Mouse (Mus musculus): ENCODE results near the gene Chad. TPM values are rescaled to one million over a fixed set of nuclear protein-coding genes. Genes with fewer than 3 reads are reported as not detected.

Gene Chad
- polyA plus RNA-seq, 1 experiment from 2014 or later, result 2.0 TPM

GRCm38 (mm10) chr11:94567326-94567725, 2.5 kb downstream of the Chad start:
- peaks cover 32% of the 10 kb centered on the region for H3K27me3 ChIP-seq
- peaks cover 16% of the 10 kb centered on the region for H3K4me1 ChIP-seq
- H3K27ac ChIP-seq, result no peak overlapping the region
- peaks cover 17% of the 10 kb centered on the region; the same call in 1 of the 2 replicates for H3K36me3 ChIP-seq
- no peak overlapping the region for H3K4me3 ChIP-seq
- H3K4me2 ChIP-seq (replicated peaks), result no peak overlapping the region
- 96% methylated on average over 7 of the region's 7 CpGs for WGBS
- H3K9ac ChIP-seq, result no peak overlapping the region
- no peak for ATAC-seq (ENCODE audit: insufficient number of reproducible peaks, insufficient read depth, low FRiP score, low TSS enrichment)
- H3K9me3 ChIP-seq, result no peaks in the 10 kb centered on the region

GRCm38 (mm10) chr11:94570612-94571011, 5.8 kb downstream of the Chad start:
- WGBS, result 52% methylated on average over 9 of the region's 9 CpGs
- Histone ChIP-seq H3K4me2 (replicated peaks) (no peak overlapping the region), H3K9ac (no peak overlapping the region), H3K27ac (0 out of 2 replicates have a peak overlapping the region, but pooled peaks have one; percentile 18), H3K9me3 (no peaks in the 10 kb centered on the region), H3K27me3 (peaks cover 10% of the 10 kb centered on the region), H3K4me3 (no peak overlapping the region), H3K36me3 (peaks cover 17% of the 10 kb centered on the region; the same call in 1 of the 2 replicates), H3K4me1 (no peaks in the 10 kb centered on the region)
- no peak for ATAC-seq (ENCODE audit: insufficient number of reproducible peaks, insufficient read depth, low FRiP score, low TSS enrichment)

- Histone ChIP-seq H3K9ac (no peak overlapping the region), H3K4me3 (no peak overlapping the region), H3K4me1 (no peaks in the 10 kb centered on the region), H3K9me3 (no peaks in the 10 kb centered on the region), H3K4me2 (replicated peaks) (no peak overlapping the region), H3K27ac (no peak overlapping the region), H3K27me3 (no peaks in the 10 kb centered on the region), H3K36me3 (peaks cover 17% of the 10 kb centered on the region; the same call in 1 of the 2 replicates)
- ATAC-seq (ENCODE audit: insufficient number of reproducible peaks, insufficient read depth, low FRiP score, low TSS enrichment), result no peak
- WGBS, result 89% methylated on average over 1 of the region's 1 CpGs
These were observed 7.0 kb downstream of the Chad start for GRCm38 (mm10) chr11:94571850-94572249.

GRCm38 (mm10) chr11:94574560-94574959, 9.7 kb downstream of the Chad start:
- Histone ChIP-seq H3K4me2 (replicated peaks) (no peak overlapping the region), H3K9ac (no peak overlapping the region), H3K9me3 (no peaks in the 10 kb centered on the region), H3K27me3 (no peaks in the 10 kb centered on the region), H3K4me3 (no peak overlapping the region), H3K4me1 (no peaks in the 10 kb centered on the region), H3K36me3 (peaks cover 9% of the 10 kb centered on the region; the same call in 1 of the 2 replicates), H3K27ac (no peak overlapping the region)
- ATAC-seq (ENCODE audit: insufficient number of reproducible peaks, insufficient read depth, low FRiP score, low TSS enrichment), result no peak
- WGBS, result 32% methylated on average over 5 of the region's 7 CpGs

GRCm38 (mm10) chr11:94575036-94575435, 10.2 kb downstream of the Chad start:
- WGBS, result 68% methylated on average over 2 of the region's 2 CpGs
- no peak overlapping the region for H3K9ac ChIP-seq
- no peaks in the 10 kb centered on the region for H3K4me1 ChIP-seq
- H3K36me3 ChIP-seq, result 0 out of 2 replicates have a peak, but pooled peaks cover 6% of the 10 kb centered on the region
- no peak for ATAC-seq (ENCODE audit: insufficient number of reproducible peaks, insufficient read depth, low FRiP score, low TSS enrichment)
- no peaks in the 10 kb centered on the region for H3K27me3 ChIP-seq
- no peaks in the 10 kb centered on the region for H3K9me3 ChIP-seq
- no peak overlapping the region for H3K4me3 ChIP-seq
- no peak overlapping the region for H3K4me2 ChIP-seq (replicated peaks)
- no peak overlapping the region for H3K27ac ChIP-seq

- no peak overlapping the region for H3K9ac ChIP-seq
- H3K27ac ChIP-seq, result no peak overlapping the region
- H3K4me1 ChIP-seq, result no peaks in the 10 kb centered on the region
- no peaks in the 10 kb centered on the region for H3K36me3 ChIP-seq
- 90% methylated on average over 9 of the region's 9 CpGs for WGBS
- no peak overlapping the region for H3K4me2 ChIP-seq (replicated peaks)
- H3K27me3 ChIP-seq, result no peaks in the 10 kb centered on the region
- H3K4me3 ChIP-seq, result no peak overlapping the region
- no peaks in the 10 kb centered on the region for H3K9me3 ChIP-seq
- no peak for ATAC-seq (ENCODE audit: insufficient number of reproducible peaks, insufficient read depth, low FRiP score, low TSS enrichment)
These were observed 11.5 kb downstream of the Chad start for GRCm38 (mm10) chr11:94576361-94576760.

- H3K4me2 ChIP-seq (replicated peaks), result no peak overlapping the region
- ATAC-seq (ENCODE audit: insufficient number of reproducible peaks, insufficient read depth, low FRiP score, low TSS enrichment), result no peak
- H3K27ac ChIP-seq, result no peak overlapping the region
- WGBS, result 89% methylated on average over 5 of the region's 5 CpGs
- H3K36me3 ChIP-seq, result no peaks in the 10 kb centered on the region
- H3K9ac ChIP-seq, result no peak overlapping the region
- no peaks in the 10 kb centered on the region for H3K27me3 ChIP-seq
- H3K4me1 ChIP-seq, result no peaks in the 10 kb centered on the region
- H3K4me3 ChIP-seq, result no peak overlapping the region
- H3K9me3 ChIP-seq, result no peaks in the 10 kb centered on the region
These were observed 15.4 kb downstream of the Chad start for GRCm38 (mm10) chr11:94580111-94580740.

- ATAC-seq (ENCODE audit: insufficient number of reproducible peaks, insufficient read depth, low FRiP score, low TSS enrichment), result no peak
- Histone ChIP-seq H3K27me3 (no peaks in the 10 kb centered on the region), H3K4me3 (no peak overlapping the region), H3K4me2 (replicated peaks) (no peak overlapping the region), H3K36me3 (no peaks in the 10 kb centered on the region; the same call in 1 of the 2 replicates), H3K9ac (no peak overlapping the region), H3K27ac (no peak overlapping the region), H3K9me3 (no peaks in the 10 kb centered on the region), H3K4me1 (no peaks in the 10 kb centered on the region)
- 92% methylated on average over 9 of the region's 9 CpGs for WGBS
These were observed 20.2 kb downstream of the Chad start for GRCm38 (mm10) chr11:94585091-94585490.

- no peak for ATAC-seq (ENCODE audit: insufficient number of reproducible peaks, insufficient read depth, low FRiP score, low TSS enrichment)
- Histone ChIP-seq H3K4me2 (replicated peaks) (no peak overlapping the region), H3K4me3 (no peak overlapping the region), H3K9ac (no peak overlapping the region), H3K9me3 (no peaks in the 10 kb centered on the region), H3K27me3 (no peaks in the 10 kb centered on the region), H3K36me3 (no peaks in the 10 kb centered on the region; the same call in 1 of the 2 replicates), H3K27ac (no peak overlapping the region), H3K4me1 (peaks cover 16% of the 10 kb centered on the region)
- 61% methylated on average over 6 of the region's 6 CpGs for WGBS
These were observed 22.7 kb downstream of the Chad start for GRCm38 (mm10) chr11:94587511-94587910.

- Histone ChIP-seq H3K4me3 (no peak overlapping the region), H3K9ac (no peak overlapping the region), H3K27ac (no peak overlapping the region), H3K27me3 (no peaks in the 10 kb centered on the region), H3K4me2 (replicated peaks) (no peak overlapping the region), H3K9me3 (no peaks in the 10 kb centered on the region), H3K36me3 (0 out of 2 replicates have a peak, but pooled peaks cover 7% of the 10 kb centered on the region), H3K4me1 (peaks cover 19% of the 10 kb centered on the region)
- ATAC-seq (ENCODE audit: insufficient number of reproducible peaks, insufficient read depth, low FRiP score, low TSS enrichment), result no peak
- 66% methylated on average over 7 of the region's 7 CpGs for WGBS
These were observed 31.5 kb downstream of the Chad start for GRCm38 (mm10) chr11:94596311-94596852.

- Histone ChIP-seq H3K36me3 (0 out of 2 replicates have a peak, but pooled peaks cover 7% of the 10 kb centered on the region), H3K27me3 (no peaks in the 10 kb centered on the region), H3K9me3 (no peaks in the 10 kb centered on the region), H3K27ac (no peak overlapping the region), H3K4me1 (peaks cover 15% of the 10 kb centered on the region), H3K9ac (no peak overlapping the region), H3K4me2 (replicated peaks) (no peak overlapping the region), H3K4me3 (no peak overlapping the region)
- 95% methylated on average over 4 of the region's 4 CpGs for WGBS
- ATAC-seq (ENCODE audit: insufficient number of reproducible peaks, insufficient read depth, low FRiP score, low TSS enrichment), result no peak
These were observed 32.5 kb downstream of the Chad start for GRCm38 (mm10) chr11:94597319-94597718.

- Histone ChIP-seq H3K4me2 (replicated peaks) (no peak overlapping the region), H3K36me3 (0 out of 2 replicates have a peak, but pooled peaks cover 7% of the 10 kb centered on the region), H3K27ac (no peak overlapping the region), H3K4me1 (peaks cover 14% of the 10 kb centered on the region), H3K4me3 (no peak overlapping the region), H3K27me3 (no peaks in the 10 kb centered on the region), H3K9me3 (no peaks in the 10 kb centered on the region), H3K9ac (0 out of 2 replicates have a peak overlapping the region, but pooled peaks have one; percentile 7)
- no peak for ATAC-seq (ENCODE audit: insufficient number of reproducible peaks, insufficient read depth, low FRiP score, low TSS enrichment)
- WGBS, result 53% methylated on average over 6 of the region's 6 CpGs
These were observed 33.7 kb downstream of the Chad start for GRCm38 (mm10) chr11:94598437-94599120.
